Mouse (Mus musculus): ENCODE results near the gene Grik4. TPM values are rescaled to one million over a fixed set of nuclear protein-coding genes. Genes with fewer than 3 reads are reported as not detected.

Grik4 gene
- polyA plus RNA-seq, 1 experiment from 2014 or later: 0.43 TPM

DNA sequence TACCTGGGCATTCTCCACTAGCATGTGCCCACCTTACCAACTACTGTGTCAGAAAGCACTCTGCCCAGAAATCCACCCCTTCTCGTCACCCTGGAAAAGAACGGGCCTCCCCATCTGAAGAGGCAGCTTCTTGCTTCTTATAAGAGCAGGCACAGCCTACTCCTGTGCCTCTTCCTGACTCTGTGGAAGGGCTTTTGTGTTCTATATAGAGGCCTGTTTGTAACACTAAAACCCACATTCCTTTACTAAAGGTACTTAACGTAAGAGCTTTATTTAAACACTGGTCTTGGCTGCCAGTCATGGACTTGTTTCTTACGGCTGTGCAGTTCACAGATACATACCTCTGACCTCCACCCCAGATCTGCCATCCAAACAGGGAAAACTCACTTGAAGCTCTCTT, 22.5 kb downstream of the Grik4 start:
- no peaks in the 10 kb centered on the region for H3K4me1 ChIP-seq (ENCODE audit: control insufficient read depth, insufficient read depth, low read length)
- H3K27ac ChIP-seq (ENCODE audit: low read depth, low read length): no peak overlapping the region
- peaks cover 4% of the 10 kb centered on the region; the same call in 1 of the 2 replicates for H3K27me3 ChIP-seq (ENCODE audit: control insufficient read depth, insufficient read depth, low read length)
- no peaks in the 10 kb centered on the region for H3K9me3 ChIP-seq (replicated peaks; ENCODE audit: control insufficient read depth, low read length)
- H3K9ac ChIP-seq (ENCODE audit: low read depth, low read length): no peak overlapping the region
- no peak overlapping the region for H3K4me2 ChIP-seq
- no peak overlapping the region for H3K4me3 ChIP-seq (ENCODE audit: low read depth, low read length)
- no peak for ATAC-seq (replicated peaks; ENCODE audit: insufficient number of reproducible peaks, low FRiP score, low TSS enrichment)
- no peaks in the 10 kb centered on the region for H3K36me3 ChIP-seq (ENCODE audit: control insufficient read depth, insufficient read depth, low read length)
- 68% methylated on average over 4 of the region's 4 CpGs for WGBS (ENCODE audit: insufficient replicate concordance)

DNA sequence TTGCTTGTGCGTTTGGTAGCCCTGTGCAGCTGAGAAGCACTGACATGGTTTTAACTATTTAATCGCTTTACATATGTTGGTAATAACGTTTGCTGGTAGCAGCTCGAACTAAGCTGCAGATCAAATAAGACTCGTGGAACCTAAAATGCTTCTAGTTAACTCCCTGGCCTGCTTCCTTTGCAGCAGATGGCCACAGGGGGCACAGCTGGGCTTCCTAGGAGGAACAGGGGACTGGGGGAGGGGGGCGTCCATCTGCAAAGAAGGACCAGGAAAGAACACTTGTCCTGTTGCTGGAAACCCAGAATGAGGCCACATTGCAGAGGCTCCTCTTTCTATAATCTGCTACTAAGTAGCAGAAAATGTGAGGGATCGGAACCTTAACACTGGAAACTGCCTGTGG, 24.1 kb downstream of the Grik4 start:
- no peak overlapping the region for H3K4me2 ChIP-seq
- WGBS (ENCODE audit: insufficient replicate concordance): 48% methylated on average over 7 of the region's 7 CpGs
- no peak overlapping the region for H3K4me3 ChIP-seq (ENCODE audit: low read depth, low read length)
- no peaks in the 10 kb centered on the region for H3K4me1 ChIP-seq (ENCODE audit: control insufficient read depth, insufficient read depth, low read length)
- H3K27me3 ChIP-seq (ENCODE audit: control insufficient read depth, insufficient read depth, low read length): peaks cover 4% of the 10 kb centered on the region
- H3K9me3 ChIP-seq (replicated peaks; ENCODE audit: control insufficient read depth, low read length): no peaks in the 10 kb centered on the region
- H3K9ac ChIP-seq (ENCODE audit: low read depth, low read length): no peak overlapping the region
- no peaks in the 10 kb centered on the region for H3K36me3 ChIP-seq (ENCODE audit: control insufficient read depth, insufficient read depth, low read length)
- ATAC-seq (replicated peaks; ENCODE audit: insufficient number of reproducible peaks, low FRiP score, low TSS enrichment): no peak
- no peak overlapping the region for H3K27ac ChIP-seq (ENCODE audit: low read depth, low read length)

DNA sequence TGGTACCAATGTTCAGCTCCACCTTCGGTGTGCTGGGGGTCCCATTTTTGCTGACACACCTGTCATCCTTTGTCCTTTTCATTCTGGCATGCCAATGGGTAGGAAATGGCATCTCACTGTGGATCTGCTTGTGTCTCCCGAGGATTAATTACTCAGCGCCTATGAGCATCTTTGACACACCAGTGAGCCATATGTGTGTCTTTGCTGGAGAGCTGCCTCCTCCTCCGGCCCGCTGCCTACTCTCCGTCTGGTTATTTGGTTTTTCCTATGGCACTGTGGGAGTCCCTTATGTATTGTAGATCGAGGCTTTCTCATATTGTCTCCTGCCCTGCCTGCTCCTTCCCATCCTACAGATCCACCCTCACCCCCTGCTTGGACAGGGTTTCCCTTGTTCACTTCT, 26.4 kb downstream of the Grik4 start:
- H3K27ac ChIP-seq (ENCODE audit: low read depth, low read length): no peak overlapping the region
- no peak overlapping the region for H3K9ac ChIP-seq (ENCODE audit: low read depth, low read length)
- H3K4me2 ChIP-seq: no peak overlapping the region
- H3K36me3 ChIP-seq (ENCODE audit: control insufficient read depth, insufficient read depth, low read length): no peaks in the 10 kb centered on the region
- WGBS (ENCODE audit: insufficient replicate concordance): 80% methylated on average over 7 of the region's 7 CpGs
- no peak for ATAC-seq (replicated peaks; ENCODE audit: insufficient number of reproducible peaks, low FRiP score, low TSS enrichment)
- no peaks in the 10 kb centered on the region for H3K4me1 ChIP-seq (ENCODE audit: control insufficient read depth, insufficient read depth, low read length)
- H3K4me3 ChIP-seq (ENCODE audit: low read depth, low read length): no peak overlapping the region
- no peaks in the 10 kb centered on the region for H3K9me3 ChIP-seq (replicated peaks; ENCODE audit: control insufficient read depth, low read length)
- H3K27me3 ChIP-seq (ENCODE audit: control insufficient read depth, insufficient read depth, low read length): peaks cover 4% of the 10 kb centered on the region

DNA sequence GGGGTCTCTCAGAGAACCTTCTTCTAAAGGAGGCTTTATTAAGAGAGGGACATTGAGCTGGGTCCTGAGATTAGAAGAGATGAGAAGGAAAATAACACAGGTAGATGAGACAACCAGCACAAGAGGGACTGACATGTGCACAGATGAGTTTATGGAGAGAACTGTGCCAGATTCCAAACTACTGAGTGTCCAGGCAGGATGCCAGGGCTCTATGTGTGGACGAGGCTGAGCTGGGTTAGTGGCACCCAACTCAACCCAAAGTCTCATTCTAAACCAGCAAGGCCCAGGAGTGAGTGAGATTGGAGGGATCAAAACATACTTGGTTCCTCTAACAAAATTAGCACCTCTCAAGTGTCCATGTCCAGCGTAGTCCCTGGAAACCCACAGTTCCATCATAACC, 31.1 kb downstream of the Grik4 start:
- Histone ChIP-seq H3K27me3 (ENCODE audit: control insufficient read depth, insufficient read depth, low read length) (peaks cover 3% of the 10 kb centered on the region), H3K27ac (ENCODE audit: low read depth, low read length) (no peak overlapping the region), H3K9me3 (replicated peaks; ENCODE audit: control insufficient read depth, low read length) (no peaks in the 10 kb centered on the region), H3K4me3 (ENCODE audit: low read depth, low read length) (no peak overlapping the region), H3K4me1 (ENCODE audit: control insufficient read depth, insufficient read depth, low read length) (no peaks in the 10 kb centered on the region; the same call in 1 of the 2 replicates), H3K36me3 (ENCODE audit: control insufficient read depth, insufficient read depth, low read length) (no peaks in the 10 kb centered on the region), H3K4me2 (no peak overlapping the region), H3K9ac (ENCODE audit: low read depth, low read length) (no peak overlapping the region)
- WGBS (ENCODE audit: insufficient replicate concordance): 82% methylated on average over 2 of the region's 2 CpGs
- no peak for ATAC-seq (replicated peaks; ENCODE audit: insufficient number of reproducible peaks, low FRiP score, low TSS enrichment)

DNA sequence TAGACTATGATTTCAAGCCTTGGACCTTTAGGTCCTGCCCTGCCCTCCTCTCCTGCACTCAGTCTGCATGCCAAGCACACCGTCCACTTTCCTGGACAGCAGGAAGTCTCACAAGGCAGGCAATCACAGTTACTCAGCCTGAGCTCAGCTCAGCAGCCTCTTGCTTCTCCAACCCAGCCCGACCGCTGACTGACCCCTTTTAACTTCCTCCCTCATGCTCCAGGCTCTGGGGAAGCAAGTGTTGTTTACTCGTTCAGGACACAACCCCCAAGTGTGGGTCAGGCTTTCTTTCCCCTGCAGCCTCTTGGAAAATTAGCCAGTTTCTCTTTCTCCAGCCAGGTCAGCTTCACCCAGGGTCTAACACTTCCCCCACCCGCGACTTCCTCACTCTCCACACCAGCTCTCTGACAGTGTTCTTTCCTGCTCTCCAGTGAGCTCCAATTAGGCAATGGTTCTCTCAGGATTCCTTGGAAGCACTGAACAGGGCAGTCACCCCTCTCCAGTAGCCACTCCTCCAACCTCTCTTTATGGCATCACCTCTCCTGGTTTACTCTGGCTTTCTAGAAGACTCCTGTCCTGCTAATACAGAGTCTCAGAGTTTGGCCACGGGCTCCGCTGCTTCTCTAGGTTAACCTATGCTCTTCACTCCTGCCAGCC, 35.5 kb downstream of the Grik4 start:
- peak overlapping the region; percentile 47 for H3K27ac ChIP-seq (ENCODE audit: low read depth, low read length)
- H3K36me3 ChIP-seq (ENCODE audit: control insufficient read depth, insufficient read depth, low read length): no peaks in the 10 kb centered on the region
- WGBS (ENCODE audit: insufficient replicate concordance): 26% methylated on average over 8 of the region's 8 CpGs
- no peak overlapping the region; the same call in 1 of the 2 replicates for H3K9ac ChIP-seq (ENCODE audit: low read depth, low read length)
- peaks cover 12% of the 10 kb centered on the region; the same call in 1 of the 2 replicates for H3K4me1 ChIP-seq (ENCODE audit: control insufficient read depth, insufficient read depth, low read length)
- ATAC-seq (replicated peaks; ENCODE audit: insufficient number of reproducible peaks, low FRiP score, low TSS enrichment): no peak
- no peak overlapping the region for H3K4me3 ChIP-seq (ENCODE audit: low read depth, low read length)
- H3K4me2 ChIP-seq: peak overlapping the region; percentile 21
- no peaks in the 10 kb centered on the region for H3K9me3 ChIP-seq (replicated peaks; ENCODE audit: control insufficient read depth, low read length)
- H3K27me3 ChIP-seq (ENCODE audit: control insufficient read depth, insufficient read depth, low read length): peaks cover 3% of the 10 kb centered on the region; the same call in 1 of the 2 replicates

DNA sequence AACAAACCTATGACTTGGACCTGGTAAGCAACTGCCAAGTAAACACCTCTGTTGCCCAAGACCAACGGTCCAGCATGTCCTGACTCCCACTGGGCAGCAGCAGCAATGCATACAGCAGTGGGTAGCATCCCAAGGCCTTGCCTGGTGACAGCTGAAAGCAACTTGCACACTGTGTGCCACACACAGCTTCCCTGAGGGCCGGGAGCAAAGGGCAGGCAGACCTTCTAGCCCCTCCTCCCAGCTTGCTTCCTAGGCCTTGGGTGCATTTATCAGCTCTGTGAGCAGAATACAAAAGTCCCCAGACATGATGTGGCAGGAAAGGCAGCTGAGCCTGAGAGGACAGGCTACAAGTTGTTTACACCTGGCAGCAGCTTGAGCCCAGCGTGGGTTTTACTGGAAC, 37.3 kb downstream of the Grik4 start:
- H3K4me1 ChIP-seq (ENCODE audit: control insufficient read depth, insufficient read depth, low read length): peaks cover 12% of the 10 kb centered on the region
- H3K36me3 ChIP-seq (ENCODE audit: control insufficient read depth, insufficient read depth, low read length): no peaks in the 10 kb centered on the region
- no peak overlapping the region for H3K9ac ChIP-seq (ENCODE audit: low read depth, low read length)
- no peaks in the 10 kb centered on the region for H3K9me3 ChIP-seq (replicated peaks; ENCODE audit: control insufficient read depth, low read length)
- WGBS (ENCODE audit: insufficient replicate concordance): 32% methylated on average over 3 of the region's 3 CpGs
- H3K4me2 ChIP-seq: no peak overlapping the region
- peaks cover 7% of the 10 kb centered on the region for H3K27me3 ChIP-seq (ENCODE audit: control insufficient read depth, insufficient read depth, low read length)
- no peak overlapping the region for H3K27ac ChIP-seq (ENCODE audit: low read depth, low read length)
- H3K4me3 ChIP-seq (ENCODE audit: low read depth, low read length): no peak overlapping the region
- no peak for ATAC-seq (replicated peaks; ENCODE audit: insufficient number of reproducible peaks, low FRiP score, low TSS enrichment)

DNA sequence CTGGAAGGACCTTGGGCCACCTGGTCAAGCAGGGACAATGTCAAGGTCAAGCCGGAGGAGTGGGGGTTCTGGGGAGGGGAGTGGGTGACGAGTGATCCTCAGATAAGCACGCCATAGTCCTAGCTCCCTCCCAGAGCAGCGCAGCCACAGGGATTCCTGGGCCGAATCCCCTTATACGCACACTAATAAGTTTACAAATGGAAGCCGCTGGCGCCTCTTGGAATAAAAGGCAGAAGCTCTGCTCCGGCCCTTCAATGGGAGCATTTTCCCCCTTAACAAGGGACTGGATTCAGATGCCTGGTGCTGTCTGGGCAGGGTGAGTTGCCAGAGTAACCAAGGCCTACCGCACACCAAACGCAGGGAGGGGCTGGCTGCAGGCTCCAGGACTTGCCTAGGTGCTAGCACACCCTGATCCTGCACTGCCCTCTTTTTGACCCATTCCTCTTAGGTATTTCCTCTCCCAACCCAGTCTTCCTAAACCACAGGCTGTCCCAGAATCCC, 46.2 kb downstream of the Grik4 start:
- H3K27me3 ChIP-seq (ENCODE audit: control insufficient read depth, insufficient read depth, low read length): peaks cover 35% of the 10 kb centered on the region
- WGBS (ENCODE audit: insufficient replicate concordance): 4% methylated on average over 11 of the region's 11 CpGs

DNA sequence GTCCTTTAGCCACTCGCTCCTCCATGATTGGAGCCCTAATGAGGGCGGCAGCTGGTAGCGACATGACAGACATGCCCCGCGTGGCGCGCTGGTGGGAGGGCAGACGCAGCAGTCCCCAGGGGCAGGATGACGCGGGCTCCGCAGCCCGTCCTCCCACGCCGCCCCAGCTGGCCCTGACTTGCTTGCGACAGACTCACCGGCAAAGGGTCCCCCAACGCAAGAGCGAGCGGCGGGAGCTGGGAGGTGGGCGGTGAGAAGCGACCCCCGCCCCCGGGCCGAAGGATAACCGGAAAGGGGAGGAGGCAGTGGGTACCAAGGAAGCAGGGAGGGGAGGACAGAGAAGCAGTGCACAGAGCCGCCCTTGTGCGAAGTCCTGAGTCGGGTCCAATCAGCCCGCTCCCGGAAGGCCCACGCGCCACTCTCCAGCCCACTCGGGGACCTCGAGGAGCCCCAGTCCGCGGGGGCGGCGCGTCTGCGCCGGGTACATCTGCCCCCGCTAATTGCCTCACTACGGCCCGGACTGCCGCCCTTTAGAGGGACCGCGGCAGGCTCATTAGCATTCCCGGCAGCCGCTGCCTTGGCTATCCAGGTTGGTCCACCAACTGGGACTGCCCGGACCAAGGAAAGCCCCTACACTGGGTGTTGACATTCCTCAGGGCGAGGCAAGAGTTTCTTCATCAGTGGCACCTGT, 46.8 kb downstream of the Grik4 start:
- ATAC-seq (replicated peaks; ENCODE audit: insufficient number of reproducible peaks, low FRiP score, low TSS enrichment): peak; percentile 47; the same call in 1 of the 2 replicates
- WGBS (ENCODE audit: insufficient replicate concordance): under 1% methylated on average over 52 of the region's 52 CpGs
- Histone ChIP-seq H3K27me3 (ENCODE audit: control insufficient read depth, insufficient read depth, low read length) (peaks cover 32% of the 10 kb centered on the region), H3K9ac (ENCODE audit: low read depth, low read length) (peak overlapping the region; percentile 31), H3K4me3 (ENCODE audit: low read depth, low read length) (peak overlapping the region; percentile 51), H3K27ac (ENCODE audit: low read depth, low read length) (no peak overlapping the region), H3K4me1 (ENCODE audit: control insufficient read depth, insufficient read depth, low read length) (peaks cover 17% of the 10 kb centered on the region), H3K4me2 (peak overlapping the region; percentile 96), H3K9me3 (replicated peaks; ENCODE audit: control insufficient read depth, low read length) (no peaks in the 10 kb centered on the region), H3K36me3 (ENCODE audit: control insufficient read depth, insufficient read depth, low read length) (no peaks in the 10 kb centered on the region)

More for the DNA sequence above, 46.2 kb downstream of the Grik4 start:
- ATAC-seq (replicated peaks; ENCODE audit: insufficient number of reproducible peaks, low FRiP score, low TSS enrichment): no peak
- H3K4me2 ChIP-seq: peak overlapping the region; percentile 96
- H3K9ac ChIP-seq (ENCODE audit: low read depth, low read length): no peak overlapping the region; the same call in 1 of the 2 replicates
- H3K4me1 ChIP-seq (ENCODE audit: control insufficient read depth, insufficient read depth, low read length): peaks cover 17% of the 10 kb centered on the region
- no peaks in the 10 kb centered on the region for H3K36me3 ChIP-seq (ENCODE audit: control insufficient read depth, insufficient read depth, low read length)
- H3K9me3 ChIP-seq (replicated peaks; ENCODE audit: control insufficient read depth, low read length): no peaks in the 10 kb centered on the region
- peak overlapping the region; percentile 51 for H3K4me3 ChIP-seq (ENCODE audit: low read depth, low read length)
- H3K27ac ChIP-seq (ENCODE audit: low read depth, low read length): no peak overlapping the region
